Mouse (Mus musculus): Measurements from ENCODE around the gene Vmn2r21. TPM values are rescaled to one million over a fixed set of nuclear protein-coding genes. Genes with fewer than 3 reads are reported as not detected.
"Not testable (repeated sequence)": the region's sequence is repeated elsewhere in the genome, so short reads cannot be mapped to it uniquely, and the experiment has no call there.

The Vmn2r21 gene
- not detected in 2 replicates for polyA plus RNA-seq (2014; fragmentation: Nextera tagmentation; extraction: Ambion mirVana)

GRCm38 (mm10) chr6:123533306-123533705 lies at the start of gene Vmn2r21:
TSS of gene Vmn2r21 (minus strand) at chr6:123533406.
- H3K9me3 ChIP-seq (replicated peaks; ENCODE audit: control insufficient read depth, low read length); H3K9ac ChIP-seq (replicated peaks; ENCODE audit: low read length); DNase-seq (ENCODE audit: low spot score); ATAC-seq (replicated peaks; ENCODE audit: insufficient number of reproducible peaks, low FRiP score, low TSS enrichment, low read depth); H3K4me2 ChIP-seq (ENCODE audit: low read depth, low read length); H3K4me3 ChIP-seq (ENCODE audit: low read depth, low read length); H3K27ac ChIP-seq (replicated peaks; ENCODE audit: low read depth, low read length); H3K27me3 ChIP-seq (ENCODE audit: control insufficient read depth, insufficient read depth, low read length); H3K4me1 ChIP-seq (ENCODE audit: control insufficient read depth, insufficient read depth, low read length); H3K36me3 ChIP-seq (replicated peaks; ENCODE audit: control insufficient read depth, insufficient read depth, low read depth, low read length): not testable (repeated sequence)
- WGBS = no CpG with 5 or more reads among the region's 4 CpGs

GRCm38 (mm10) chr6:123574698-123575097 lies 41.5 kb upstream of the Vmn2r21 start:
- H3K4me3 ChIP-seq (ENCODE audit: low read depth, low read length) = not testable (repeated sequence)

GRCm38 (mm10) chr6:123539755-123540154 lies 6.5 kb upstream of the Vmn2r21 start:
- not testable (repeated sequence) for H3K4me3 ChIP-seq (ENCODE audit: low read depth, low read length); H3K36me3 ChIP-seq (replicated peaks; ENCODE audit: control insufficient read depth, insufficient read depth, low read depth, low read length); H3K27me3 ChIP-seq (ENCODE audit: control insufficient read depth, insufficient read depth, low read length); H3K9ac ChIP-seq (replicated peaks; ENCODE audit: low read length); H3K4me1 ChIP-seq (ENCODE audit: control insufficient read depth, insufficient read depth, low read length); ATAC-seq (replicated peaks; ENCODE audit: insufficient number of reproducible peaks, low FRiP score, low TSS enrichment, low read depth); H3K27ac ChIP-seq (replicated peaks; ENCODE audit: low read depth, low read length); DNase-seq (ENCODE audit: low spot score); H3K4me2 ChIP-seq (ENCODE audit: low read depth, low read length); H3K9me3 ChIP-seq (replicated peaks; ENCODE audit: control insufficient read depth, low read length)
- WGBS = no CpG with 5 or more reads among the region's 1 CpGs

More at GRCm38 (mm10) chr6:123574698-123575097, 41.5 kb upstream of the Vmn2r21 start:
- not testable (repeated sequence) for H3K27ac ChIP-seq (replicated peaks; ENCODE audit: low read depth, low read length); H3K27me3 ChIP-seq (ENCODE audit: control insufficient read depth, insufficient read depth, low read length); H3K9me3 ChIP-seq (replicated peaks; ENCODE audit: control insufficient read depth, low read length); H3K36me3 ChIP-seq (replicated peaks; ENCODE audit: control insufficient read depth, insufficient read depth, low read depth, low read length); H3K4me1 ChIP-seq (ENCODE audit: control insufficient read depth, insufficient read depth, low read length); DNase-seq (ENCODE audit: low spot score); ATAC-seq (replicated peaks; ENCODE audit: insufficient number of reproducible peaks, low FRiP score, low TSS enrichment, low read depth); H3K9ac ChIP-seq (replicated peaks; ENCODE audit: low read length); H3K4me2 ChIP-seq (ENCODE audit: low read depth, low read length)
- WGBS = no CpG with 5 or more reads among the region's 2 CpGs

GRCm38 (mm10) chr6:123522263-123523011 lies 10.8 kb downstream of the Vmn2r21 start:
- no CpG with 5 or more reads among the region's 8 CpGs for WGBS
- not testable (repeated sequence) for ATAC-seq (replicated peaks; ENCODE audit: insufficient number of reproducible peaks, low FRiP score, low TSS enrichment, low read depth); DNase-seq (ENCODE audit: low spot score); H3K27ac ChIP-seq (replicated peaks; ENCODE audit: low read depth, low read length); H3K4me1 ChIP-seq (ENCODE audit: control insufficient read depth, insufficient read depth, low read length); H3K4me3 ChIP-seq (ENCODE audit: low read depth, low read length); H3K9me3 ChIP-seq (replicated peaks; ENCODE audit: control insufficient read depth, low read length); H3K4me2 ChIP-seq (ENCODE audit: low read depth, low read length); H3K36me3 ChIP-seq (replicated peaks; ENCODE audit: control insufficient read depth, insufficient read depth, low read depth, low read length); H3K9ac ChIP-seq (replicated peaks; ENCODE audit: low read length); H3K27me3 ChIP-seq (ENCODE audit: control insufficient read depth, insufficient read depth, low read length)

- ATAC-seq (replicated peaks; ENCODE audit: insufficient number of reproducible peaks, low FRiP score, low TSS enrichment, low read depth); H3K4me1 ChIP-seq (ENCODE audit: control insufficient read depth, insufficient read depth, low read length); H3K4me2 ChIP-seq (ENCODE audit: low read depth, low read length); H3K27ac ChIP-seq (replicated peaks; ENCODE audit: low read depth, low read length); H3K36me3 ChIP-seq (replicated peaks; ENCODE audit: control insufficient read depth, insufficient read depth, low read depth, low read length); H3K4me3 ChIP-seq (ENCODE audit: low read depth, low read length); H3K9me3 ChIP-seq (replicated peaks; ENCODE audit: control insufficient read depth, low read length); H3K9ac ChIP-seq (replicated peaks; ENCODE audit: low read length); DNase-seq (ENCODE audit: low spot score); H3K27me3 ChIP-seq (ENCODE audit: control insufficient read depth, insufficient read depth, low read length): not testable (repeated sequence)
- no CpG with 5 or more reads among the region's 5 CpGs for WGBS
These were observed 60.2 kb downstream of the Vmn2r21 start for GRCm38 (mm10) chr6:123473045-123473444.

- no CpG with 5 or more reads among the region's 2 CpGs for WGBS
- H3K4me3 ChIP-seq (ENCODE audit: low read depth, low read length); H3K36me3 ChIP-seq (replicated peaks; ENCODE audit: control insufficient read depth, insufficient read depth, low read depth, low read length); DNase-seq (ENCODE audit: low spot score); H3K4me1 ChIP-seq (ENCODE audit: control insufficient read depth, insufficient read depth, low read length); H3K27me3 ChIP-seq (ENCODE audit: control insufficient read depth, insufficient read depth, low read length); H3K4me2 ChIP-seq (ENCODE audit: low read depth, low read length); H3K9me3 ChIP-seq (replicated peaks; ENCODE audit: control insufficient read depth, low read length); ATAC-seq (replicated peaks; ENCODE audit: insufficient number of reproducible peaks, low FRiP score, low TSS enrichment, low read depth); H3K9ac ChIP-seq (replicated peaks; ENCODE audit: low read length); H3K27ac ChIP-seq (replicated peaks; ENCODE audit: low read depth, low read length): not testable (repeated sequence)
These were observed 60.7 kb downstream of the Vmn2r21 start for GRCm38 (mm10) chr6:123472458-123472987.

- WGBS = no CpG with 5 or more reads among the region's 1 CpGs
- ATAC-seq (replicated peaks; ENCODE audit: insufficient number of reproducible peaks, low FRiP score, low TSS enrichment, low read depth); H3K27me3 ChIP-seq (ENCODE audit: control insufficient read depth, insufficient read depth, low read length): not testable (repeated sequence)
These were observed 64.6 kb downstream of the Vmn2r21 start for GRCm38 (mm10) chr6:123468651-123469050.

More at GRCm38 (mm10) chr6:123468651-123469050, 64.6 kb downstream of the Vmn2r21 start:
- H3K27ac ChIP-seq (replicated peaks; ENCODE audit: low read depth, low read length); H3K4me1 ChIP-seq (ENCODE audit: control insufficient read depth, insufficient read depth, low read length); DNase-seq (ENCODE audit: low spot score); H3K4me3 ChIP-seq (ENCODE audit: low read depth, low read length); H3K4me2 ChIP-seq (ENCODE audit: low read depth, low read length); H3K9ac ChIP-seq (replicated peaks; ENCODE audit: low read length); H3K9me3 ChIP-seq (replicated peaks; ENCODE audit: control insufficient read depth, low read length); H3K36me3 ChIP-seq (replicated peaks; ENCODE audit: control insufficient read depth, insufficient read depth, low read depth, low read length): not testable (repeated sequence)
